Mouse (Mus musculus) limb, embryonic 10.5 days (tissue): ENCODE measurements at regions not wholly inside any gene's neighbourhood (a gene's known extent, or its start where the extent isn't known, plus 50 kb on each side); places are given as distances from the start of the nearest gene placed in this dataset.

Source experiments
- DNase-seq: peaks from one replicate; pipeline ENCODE4 v3.0.0-alpha.2; 2017; ENCODE audit warnings: low spot score
- H3K27ac ChIP-seq: fragments of 300-500 bp; sonication (generic); 2 replicates; pipeline ENCODE4 v1.5.1; 2016; ENCODE audit warnings: mild to moderate bottlenecking
- H3K27me3 ChIP-seq: fragments of 300-500 bp; sonication (generic); 2 replicates; pipeline ENCODE4 v1.6.1; 2016; ENCODE audit warnings: low read depth, mild to moderate bottlenecking; ENCODE audit not compliant: poor library complexity, severe bottlenecking
- H3K36me3 ChIP-seq: fragments of 300-500 bp; sonication (generic); 2 replicates; pipeline ENCODE4 v1.6.1; 2016; ENCODE audit warnings: mild to moderate bottlenecking, moderate library complexity
- H3K4me1 ChIP-seq: fragments of 300-500 bp; sonication (generic); 2 replicates; pipeline ENCODE4 v1.6.1; 2016
- H3K4me3 ChIP-seq: fragments of 300-500 bp; sonication (generic); 2 replicates; pipeline ENCODE4 v1.5.1; 2016; ENCODE audit warnings: mild to moderate bottlenecking, moderate library complexity
- H3K9me3 ChIP-seq: fragments of 300-500 bp; sonication (generic); replicated peaks from 2 replicates; pipeline ENCODE4 v1.6.1; 2016; ENCODE audit warnings: mild to moderate bottlenecking
- WGBS: fragments of 180-500 bp; shearing (Covaris S2); methylation state at CpG from one replicate; pipeline ENCODE4 v1.1.7; 2016; 5-methylcytosine and 5-hydroxymethylcytosine counted together

DNA sequence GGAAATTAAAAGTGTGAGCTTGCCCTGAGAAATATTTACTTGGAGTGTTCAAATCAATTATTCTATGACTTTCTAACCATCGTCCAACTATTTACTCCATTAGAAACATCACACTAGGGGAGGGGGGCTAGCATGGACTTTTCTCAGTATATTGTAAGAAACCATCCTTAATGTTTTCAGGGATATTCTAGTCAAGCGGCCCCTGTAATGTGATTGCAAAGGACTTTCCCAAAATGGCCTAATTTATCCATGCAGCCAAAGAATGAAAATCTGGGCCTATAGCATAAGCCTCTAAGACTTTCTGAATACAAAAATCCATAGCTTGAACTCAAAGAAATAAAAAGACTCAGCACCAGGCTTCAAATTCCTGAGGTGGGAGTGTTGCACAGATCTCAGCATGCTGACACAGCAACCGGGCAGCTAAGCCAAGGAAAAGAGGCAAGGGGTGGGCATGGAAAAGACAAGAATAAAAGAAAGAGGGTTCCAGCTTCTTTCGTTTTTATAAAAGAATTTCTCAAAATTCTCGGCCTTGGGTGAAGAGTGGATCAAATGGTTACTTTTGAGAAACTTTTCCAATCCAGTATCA lies 163.6 kb upstream of the Cited2 start:
- H3K27ac ChIP-seq = no peak overlapping the region
- DNase-seq = no peak
- no peaks in the 10 kb centered on the region for H3K36me3 ChIP-seq
- H3K9me3 ChIP-seq = no peaks in the 10 kb centered on the region
- no peak overlapping the region for H3K4me3 ChIP-seq
- 76% methylated on average over 5 of the region's 5 CpGs for WGBS
- H3K4me1 ChIP-seq = 0 out of 2 replicates have a peak, but pooled peaks cover 7% of the 10 kb centered on the region
- no peaks in the 10 kb centered on the region for H3K27me3 ChIP-seq

DNA sequence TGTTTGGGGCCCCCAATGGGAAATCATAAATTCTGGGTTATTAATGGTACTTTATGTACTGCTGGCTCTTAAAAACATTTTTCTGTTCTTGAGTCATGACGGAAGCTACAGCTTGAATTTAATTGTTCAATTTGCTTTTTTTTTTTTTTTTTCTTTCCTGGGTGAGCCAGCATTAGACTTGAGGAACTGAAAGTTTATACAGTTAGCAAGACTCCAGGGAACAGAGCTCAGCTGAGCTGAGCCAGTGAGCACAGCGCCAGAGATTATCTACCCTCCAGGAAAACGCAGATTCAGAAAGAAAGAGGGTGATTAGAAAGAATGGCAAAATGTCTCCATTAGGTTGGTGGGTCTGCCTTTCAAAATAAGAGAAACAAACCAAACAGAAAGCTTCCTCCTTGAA lies 163.0 kb upstream of the Cited2 start:
- DNase-seq = no peak
- Histone ChIP-seq H3K36me3 (no peaks in the 10 kb centered on the region), H3K9me3 (no peaks in the 10 kb centered on the region), H3K4me1 (0 out of 2 replicates have a peak, but pooled peaks cover 7% of the 10 kb centered on the region), H3K27ac (no peak overlapping the region), H3K27me3 (no peaks in the 10 kb centered on the region), H3K4me3 (no peak overlapping the region)
- 66% methylated on average over 3 of the region's 3 CpGs for WGBS

DNA sequence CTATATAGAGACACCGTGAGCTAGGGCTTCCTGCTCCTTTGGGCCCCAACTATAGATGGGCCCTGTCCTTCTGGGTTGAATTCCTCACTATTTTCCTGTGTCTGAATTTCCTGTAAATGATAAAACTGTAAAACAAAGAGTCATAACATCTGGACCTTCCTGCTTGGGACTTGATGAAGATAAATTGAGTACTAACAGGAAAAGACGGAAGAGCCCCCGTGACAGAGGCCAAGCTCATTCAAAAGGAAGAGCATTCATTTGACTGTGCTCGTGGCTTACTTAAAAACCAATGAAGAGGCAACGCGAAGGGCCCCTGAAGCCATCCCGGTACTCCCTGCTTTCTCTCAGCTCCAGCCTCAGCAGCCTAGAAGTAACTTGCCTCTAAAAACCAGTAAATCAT lies 161.6 kb upstream of the Cited2 start:
- DNase-seq = no peak
- WGBS = 53% methylated on average over 7 of the region's 7 CpGs
- no peak overlapping the region for H3K27ac ChIP-seq

DNA sequence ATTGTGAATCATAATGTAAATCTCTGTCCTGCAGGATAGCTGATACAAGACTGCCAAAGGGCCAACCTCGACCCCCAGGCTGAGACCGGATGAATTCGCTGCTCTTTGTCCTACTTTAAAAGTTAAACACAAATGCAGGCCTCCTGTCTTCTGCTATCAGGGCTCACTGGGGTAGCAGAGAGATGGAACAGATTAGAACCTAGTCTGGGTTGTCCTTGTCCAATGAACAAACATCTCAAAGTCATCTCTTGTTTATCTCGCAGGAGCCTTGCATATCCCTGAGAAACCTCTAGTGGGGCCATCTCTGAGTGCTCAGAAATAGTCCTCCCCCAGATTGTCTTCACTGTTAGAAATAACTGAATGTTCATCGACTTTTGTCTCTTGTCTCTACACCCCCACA lies 161.0 kb upstream of the Cited2 start:
- H3K4me3 ChIP-seq = no peak overlapping the region
- WGBS = 87% methylated on average over 5 of the region's 5 CpGs
- no peak overlapping the region for H3K27ac ChIP-seq
- H3K4me1 ChIP-seq = 0 out of 2 replicates have a peak, but pooled peaks cover 7% of the 10 kb centered on the region
- H3K36me3 ChIP-seq = no peaks in the 10 kb centered on the region
- H3K9me3 ChIP-seq = no peaks in the 10 kb centered on the region
- DNase-seq = no peak
- no peaks in the 10 kb centered on the region for H3K27me3 ChIP-seq

More for the DNA sequence above, 161.6 kb upstream of the Cited2 start:
- H3K4me1 ChIP-seq = 0 out of 2 replicates have a peak, but pooled peaks cover 7% of the 10 kb centered on the region
- H3K4me3 ChIP-seq = no peak overlapping the region
- no peaks in the 10 kb centered on the region for H3K27me3 ChIP-seq
- no peaks in the 10 kb centered on the region for H3K36me3 ChIP-seq
- H3K9me3 ChIP-seq = no peaks in the 10 kb centered on the region

DNA sequence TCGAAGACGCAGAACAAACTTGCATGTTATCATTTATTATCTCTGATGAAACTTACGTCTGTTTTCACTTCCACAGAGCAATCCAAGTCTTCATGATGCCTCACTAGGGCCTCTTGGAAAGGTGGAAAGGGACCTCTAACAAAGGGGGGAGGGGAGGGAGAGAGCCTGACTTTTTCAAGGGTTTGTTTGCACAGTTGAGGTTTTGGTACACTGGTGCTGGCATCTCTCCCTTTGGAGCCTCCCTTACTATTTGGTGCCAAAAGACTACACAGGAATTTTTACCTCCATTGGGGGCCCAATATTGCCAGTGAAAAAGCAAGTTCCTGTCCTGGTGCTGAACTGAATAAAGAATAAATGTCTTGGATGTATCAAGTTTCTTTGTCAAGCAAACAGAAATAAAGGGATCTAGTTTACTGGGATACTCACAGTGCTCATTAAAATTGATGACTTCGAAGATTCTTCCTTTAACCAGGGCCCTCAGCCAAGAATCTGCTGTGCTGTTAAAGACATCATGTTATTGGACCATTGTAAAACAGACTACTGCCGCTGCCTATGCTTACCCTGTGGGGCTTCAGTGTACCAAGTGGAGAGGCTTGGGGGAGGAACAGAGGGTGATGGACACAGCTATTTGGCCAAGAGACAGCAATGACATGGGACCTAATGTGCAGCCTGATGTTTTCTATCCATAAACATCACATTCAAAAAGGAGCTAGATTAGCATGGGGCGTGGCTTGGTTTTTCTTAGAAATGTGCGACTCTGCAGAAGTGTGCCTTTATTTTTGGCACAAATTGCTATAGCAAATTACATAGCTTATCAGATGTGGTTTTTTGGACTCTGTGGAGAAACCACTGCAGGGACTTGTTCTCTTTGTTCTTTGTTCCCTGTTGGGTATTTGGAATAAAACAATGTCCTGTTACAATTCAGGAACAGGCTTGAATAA lies 160.3 kb upstream of the Cited2 start:
- 85% methylated on average over 7 of the region's 7 CpGs for WGBS
- H3K27ac ChIP-seq = no peak overlapping the region

DNA sequence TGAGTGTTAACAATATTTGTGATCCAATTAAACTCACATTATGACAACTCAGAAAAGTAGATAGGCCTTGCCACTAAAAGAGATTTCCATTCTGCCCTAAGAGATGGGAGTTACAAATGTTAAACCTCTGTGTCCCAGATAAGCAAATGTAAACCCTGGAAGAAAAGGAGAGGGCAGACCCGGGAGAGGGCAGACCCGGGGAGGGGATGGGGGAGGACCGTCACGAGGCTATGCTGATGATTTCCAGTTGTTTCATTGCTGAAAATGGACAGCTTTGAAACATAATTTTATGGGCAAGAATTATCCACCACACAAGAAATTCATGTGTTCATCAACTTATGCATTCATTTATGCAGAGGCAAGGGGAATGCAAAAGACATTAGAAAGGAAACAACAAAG lies 159.7 kb upstream of the Cited2 start:
- no peaks in the 10 kb centered on the region for H3K27me3 ChIP-seq
- 0 out of 2 replicates have a peak, but pooled peaks cover 7% of the 10 kb centered on the region for H3K4me1 ChIP-seq
- no peaks in the 10 kb centered on the region for H3K36me3 ChIP-seq
- H3K9me3 ChIP-seq = no peaks in the 10 kb centered on the region
- no peak overlapping the region for H3K27ac ChIP-seq
- H3K4me3 ChIP-seq = no peak overlapping the region
- 75% methylated on average over 4 of the region's 4 CpGs for WGBS
- no peak for DNase-seq

More for the DNA sequence above, 160.3 kb upstream of the Cited2 start:
- DNase-seq = no peak
- H3K4me1 ChIP-seq = 0 out of 2 replicates have a peak, but pooled peaks cover 7% of the 10 kb centered on the region
- H3K9me3 ChIP-seq = no peaks in the 10 kb centered on the region
- H3K4me3 ChIP-seq = no peak overlapping the region
- no peaks in the 10 kb centered on the region for H3K36me3 ChIP-seq
- H3K27me3 ChIP-seq = no peaks in the 10 kb centered on the region

DNA sequence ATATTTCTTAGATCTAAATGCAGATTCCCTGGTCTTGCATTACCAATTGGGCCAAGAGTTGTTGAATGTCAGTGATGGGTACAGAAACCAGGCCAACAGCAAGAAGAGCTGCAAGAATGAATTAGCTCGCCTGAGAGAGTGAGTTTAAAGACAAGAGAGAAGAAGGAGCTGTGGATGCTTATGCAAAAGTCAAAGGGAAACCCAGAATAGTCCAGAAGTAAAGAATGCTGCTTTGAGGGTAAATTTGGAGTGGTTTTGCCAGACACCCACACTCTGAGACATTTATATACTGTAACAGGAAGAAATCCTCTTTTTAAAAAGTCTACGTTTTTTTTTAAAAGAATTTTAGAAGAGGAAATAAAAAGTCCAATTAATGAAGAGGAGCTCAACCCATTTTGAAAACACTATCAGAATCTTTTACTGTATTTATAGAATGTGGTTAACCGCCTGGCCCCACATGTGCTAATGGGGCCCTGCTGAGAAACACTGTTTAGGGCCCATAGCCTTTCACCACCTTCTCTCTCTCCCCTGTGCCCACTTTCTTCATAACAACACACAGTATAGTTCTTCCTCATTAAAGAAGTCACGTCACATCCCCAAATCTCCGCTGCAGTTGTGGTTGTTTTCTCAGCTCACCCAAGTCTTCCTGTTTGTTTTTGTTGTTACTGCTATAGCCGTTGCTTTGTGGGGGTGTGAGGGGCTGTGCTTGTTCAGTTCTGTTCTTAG lies 158.0 kb upstream of the Cited2 start:
- Histone ChIP-seq H3K4me1 (0 out of 2 replicates have a peak, but pooled peaks cover 4% of the 10 kb centered on the region), H3K9me3 (no peaks in the 10 kb centered on the region), H3K36me3 (no peaks in the 10 kb centered on the region), H3K27me3 (no peaks in the 10 kb centered on the region), H3K4me3 (no peak overlapping the region), H3K27ac (no peak overlapping the region)
- WGBS = 69% methylated on average over 6 of the region's 6 CpGs
- DNase-seq = no peak

DNA sequence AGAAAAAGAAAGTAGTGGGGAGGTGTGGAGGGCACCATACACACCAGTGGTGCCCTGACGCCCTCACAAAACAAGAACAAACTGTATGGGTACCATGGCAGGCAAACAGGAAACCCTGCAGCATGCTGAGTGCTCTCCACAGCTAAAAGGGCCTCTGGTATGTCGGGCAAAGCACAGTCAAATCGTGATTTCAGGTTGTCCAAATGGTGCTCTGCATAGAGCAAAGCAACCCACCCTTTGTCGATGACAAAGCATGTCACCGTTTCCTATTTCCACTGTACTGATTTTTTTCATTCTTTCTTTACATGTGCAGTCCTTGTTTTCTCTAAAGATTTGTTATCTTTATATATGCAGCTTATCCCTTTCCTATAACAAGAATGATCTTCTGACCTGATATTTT lies 156.0 kb upstream of the Cited2 start:
- Histone ChIP-seq H3K4me1 (0 out of 2 replicates have a peak, but pooled peaks cover 4% of the 10 kb centered on the region), H3K27ac (no peak overlapping the region), H3K27me3 (no peaks in the 10 kb centered on the region), H3K4me3 (no peak overlapping the region), H3K9me3 (no peaks in the 10 kb centered on the region), H3K36me3 (no peaks in the 10 kb centered on the region)
- DNase-seq = no peak
- 92% methylated on average over 5 of the region's 5 CpGs for WGBS

DNA sequence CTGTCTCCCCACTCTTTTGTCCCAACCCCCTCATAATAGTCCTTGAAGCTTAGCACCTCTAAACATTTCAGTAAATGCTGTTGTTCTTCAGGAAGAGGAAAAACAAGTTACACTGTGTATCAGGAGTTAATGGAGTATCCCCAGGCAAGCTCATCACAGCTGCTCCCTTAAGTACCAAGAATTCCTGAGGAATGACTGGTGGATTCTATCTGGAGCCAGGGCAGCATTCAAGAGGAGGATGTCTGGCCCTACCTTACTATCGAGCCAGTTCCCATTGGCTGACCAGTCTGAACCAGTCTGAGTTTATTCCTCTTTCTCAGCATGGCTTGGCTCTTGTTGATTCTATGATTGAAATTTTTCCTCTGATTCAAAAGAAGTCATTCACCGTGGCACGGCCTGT lies 155.4 kb upstream of the Cited2 start:
- Histone ChIP-seq H3K9me3 (no peaks in the 10 kb centered on the region), H3K36me3 (no peaks in the 10 kb centered on the region), H3K4me3 (no peak overlapping the region), H3K27me3 (no peaks in the 10 kb centered on the region), H3K27ac (no peak overlapping the region), H3K4me1 (no peaks in the 10 kb centered on the region)
- 92% methylated on average over 3 of the region's 3 CpGs for WGBS
- no peak for DNase-seq

DNA sequence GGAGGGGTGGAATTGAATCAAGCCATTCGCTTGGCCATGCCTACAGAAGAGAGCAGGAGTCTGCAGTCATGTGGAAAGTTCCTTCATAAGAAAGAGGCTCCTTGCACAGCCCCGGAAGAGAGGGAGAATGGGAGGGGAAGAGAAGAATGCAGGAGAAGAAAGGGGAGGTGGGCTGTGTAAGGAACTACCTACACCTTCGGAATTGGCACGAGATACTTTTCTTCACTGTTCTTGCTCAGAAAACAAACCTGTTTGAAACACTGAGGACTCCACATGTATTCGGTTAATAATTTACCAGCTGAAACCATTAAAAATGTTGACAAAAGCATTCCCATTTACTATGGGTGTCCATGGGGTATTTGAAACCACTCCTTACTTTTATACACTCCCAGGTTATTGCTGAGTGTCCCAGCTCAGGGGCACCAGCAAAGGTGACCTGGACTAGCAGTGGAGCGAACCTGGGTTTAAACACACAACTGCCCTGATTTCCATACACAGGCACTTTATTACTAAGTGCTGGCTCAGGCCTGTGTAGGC lies 153.4 kb upstream of the Cited2 start:
- Histone ChIP-seq H3K9me3 (no peaks in the 10 kb centered on the region), H3K4me1 (peaks cover under 1% of the 10 kb centered on the region; the same call in 1 of the 2 replicates), H3K27ac (no peak overlapping the region), H3K4me3 (no peak overlapping the region), H3K36me3 (no peaks in the 10 kb centered on the region), H3K27me3 (no peaks in the 10 kb centered on the region)
- DNase-seq = no peak
- 93% methylated on average over 6 of the region's 6 CpGs for WGBS

DNA sequence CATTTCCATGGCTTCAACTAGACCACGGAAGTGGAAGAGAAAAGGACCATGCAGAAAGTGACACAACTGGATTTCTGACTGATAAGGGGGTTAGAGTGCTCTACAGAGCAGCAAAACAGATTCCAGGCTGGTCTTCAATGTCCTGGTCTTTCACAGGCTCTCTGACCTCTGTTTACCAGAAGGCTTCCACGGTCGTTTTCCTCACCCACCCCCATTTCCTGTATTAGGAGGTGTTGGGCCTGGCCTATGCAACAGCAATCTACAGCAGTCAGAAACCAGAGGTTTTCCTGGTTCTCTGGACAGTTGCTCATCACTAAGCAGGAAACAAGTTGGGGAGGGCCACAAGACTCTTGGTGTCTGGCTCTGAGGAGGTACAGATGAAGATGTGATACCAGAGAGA lies 148.1 kb upstream of the Cited2 start:
- Histone ChIP-seq H3K27me3 (no peaks in the 10 kb centered on the region), H3K4me1 (peaks cover 6% of the 10 kb centered on the region), H3K36me3 (no peaks in the 10 kb centered on the region), H3K27ac (peak overlapping the region; percentile 63; the same call in 1 of the 2 replicates), H3K4me3 (no peak overlapping the region), H3K9me3 (no peaks in the 10 kb centered on the region)
- no peak for DNase-seq
- WGBS = 32% methylated on average over 3 of the region's 3 CpGs

DNA sequence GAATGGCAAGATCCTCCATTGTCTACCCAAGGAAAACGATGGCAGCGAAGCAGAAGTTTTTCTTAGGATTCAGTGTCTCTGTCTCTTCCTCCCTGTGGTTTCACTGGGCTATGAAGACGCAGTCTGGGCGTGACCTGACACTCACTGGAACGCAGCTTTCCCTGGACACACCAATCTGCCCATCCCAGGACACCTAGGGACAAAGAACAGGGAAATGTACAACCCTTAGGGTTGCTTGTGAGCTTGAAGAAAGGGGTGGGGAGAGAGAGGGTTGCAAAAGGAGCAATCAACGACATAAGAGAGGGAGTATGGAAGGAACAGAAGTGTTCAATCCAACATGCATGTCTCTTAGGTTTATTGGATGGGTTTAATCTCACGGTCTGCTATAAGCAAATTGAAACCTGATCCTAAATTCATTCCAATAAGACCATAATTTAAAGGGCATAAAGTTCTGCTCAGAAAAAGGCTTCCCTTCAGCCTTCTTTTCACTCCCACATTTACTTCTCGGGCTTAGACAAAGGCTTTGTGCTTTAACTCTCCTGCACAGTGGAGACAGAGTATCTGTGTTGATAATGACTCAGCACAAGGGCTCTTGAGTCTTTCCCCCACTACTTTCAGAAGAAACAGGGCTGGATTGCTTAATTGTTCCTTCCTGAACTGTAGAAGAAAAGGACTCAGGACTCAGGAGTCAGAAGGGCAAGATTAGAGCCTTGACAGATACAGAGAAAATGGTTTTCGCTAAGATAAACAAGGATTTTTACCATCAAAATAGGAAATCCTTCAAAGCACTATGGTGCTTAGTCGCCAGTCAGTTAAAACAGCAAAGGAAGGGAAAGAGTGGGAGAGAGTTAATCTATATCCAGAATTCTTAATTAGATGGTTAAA lies 147.3 kb upstream of the Cited2 start:
- H3K4me1 ChIP-seq = peaks cover 6% of the 10 kb centered on the region
- no peak for DNase-seq
- H3K27ac ChIP-seq = peak overlapping the region; percentile 63; the same call in 1 of the 2 replicates
- H3K36me3 ChIP-seq = no peaks in the 10 kb centered on the region
- 71% methylated on average over 10 of the region's 10 CpGs for WGBS
- no peaks in the 10 kb centered on the region for H3K27me3 ChIP-seq
- H3K9me3 ChIP-seq = no peaks in the 10 kb centered on the region
- H3K4me3 ChIP-seq = no peak overlapping the region
